Mouse (Mus musculus): ENCODE results near the gene Ccdc142.

- TF ChIP-seq CTCF (IDR thresholded peaks at IDR 0.05; ENCODE audit: low read depth, low read length): no peak
- TF ChIP-seq POLR2A (IDR thresholded peaks at IDR 0.05; ENCODE audit: extremely low read depth, insufficient read depth, low read length): no peak
Measured at GRCm38 (mm10) chr6:83153485-83153884, 52.1 kb downstream of the Ccdc142 start.
